Mouse (Mus musculus): Measurements from ENCODE around the gene Asb2. TPM values are rescaled to one million over a fixed set of nuclear protein-coding genes. Genes with fewer than 3 reads are reported as not detected.

Asb2 gene
- total RNA-seq, 2 experiments from 2014 or later = 406 to 430 TPM

DNA sequence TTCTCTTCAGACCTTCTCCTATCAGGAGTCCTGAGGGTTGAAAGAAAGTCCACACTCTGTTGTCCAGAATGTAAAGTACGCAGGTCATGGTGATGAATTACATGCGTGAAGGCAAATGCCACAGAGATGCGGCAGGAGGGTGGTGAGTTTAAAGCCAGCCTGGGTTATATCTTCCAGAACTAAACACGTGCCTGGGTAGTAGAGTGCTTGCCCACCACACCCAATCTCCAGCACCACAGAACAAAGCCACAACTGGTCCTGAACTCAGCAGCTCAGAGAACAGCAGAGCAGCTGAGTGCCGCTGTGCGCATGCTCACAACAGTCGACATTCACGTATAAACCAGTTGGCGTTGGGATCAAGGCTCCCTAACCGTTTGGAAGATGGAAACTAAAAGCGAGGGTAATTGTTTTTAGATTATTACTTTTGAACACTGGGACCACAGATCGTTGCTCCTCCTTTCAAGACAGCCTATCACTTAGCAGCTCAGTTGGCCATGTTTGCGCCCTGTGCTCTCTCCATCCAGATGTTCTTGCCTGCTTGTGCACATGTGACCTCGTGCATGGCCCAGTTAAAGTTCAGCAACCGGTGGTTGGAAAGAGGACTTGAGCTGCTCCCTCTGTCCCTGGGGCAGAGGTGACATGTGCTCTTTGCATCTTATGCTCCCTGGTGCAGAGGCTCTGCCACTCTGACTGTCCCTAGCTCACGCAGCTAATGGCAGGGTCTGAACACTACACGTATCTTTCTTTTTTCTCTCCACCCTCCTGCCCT lies 5.9 kb upstream of the Asb2 start:
- DNase-seq = peak in 1 of 2 experiments; percentile 24
- intact Hi-C loops (cut with DNase I) = no loop called here

GRCm38 (mm10) chr12:103360812-103361211 lies 5.0 kb upstream of the Asb2 start:
- no peak for DNase-seq
- intact Hi-C loops (cut with DNase I) = no loop called here

- intact Hi-C loops (cut with DNase I) = no loop called here
- peak in 1 of 2 experiments; percentile 48 for DNase-seq
Measured at GRCm38 (mm10) chr12:103358951-103359801, 3.4 kb upstream of the Asb2 start.

- intact Hi-C loops (cut with DNase I) = no loop called here
- peak; percentile 80 to 88 for DNase-seq
Measured at GRCm38 (mm10) chr12:103358216-103358615, 2.4 kb upstream of the Asb2 start.

DNA sequence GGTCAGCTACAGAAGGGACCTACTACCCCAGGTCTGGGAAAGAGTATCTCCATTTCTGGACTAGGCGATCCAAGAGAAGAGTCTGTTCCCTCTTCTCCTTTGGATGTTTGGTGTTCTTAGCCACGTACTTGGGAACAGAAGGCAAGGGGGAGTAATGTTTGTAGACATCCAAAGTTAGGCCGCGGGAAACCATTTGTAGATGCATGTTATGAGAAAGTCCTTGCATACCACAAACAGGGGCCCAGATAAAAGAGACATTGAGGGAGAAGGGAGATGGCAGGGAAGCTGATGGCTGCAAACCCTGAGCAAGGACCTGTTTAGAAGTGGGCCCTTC lies 581 bp upstream of the Asb2 start:
- DNase-seq = no peak
- intact Hi-C loops (cut with DNase I) = no loop called here

DNA sequence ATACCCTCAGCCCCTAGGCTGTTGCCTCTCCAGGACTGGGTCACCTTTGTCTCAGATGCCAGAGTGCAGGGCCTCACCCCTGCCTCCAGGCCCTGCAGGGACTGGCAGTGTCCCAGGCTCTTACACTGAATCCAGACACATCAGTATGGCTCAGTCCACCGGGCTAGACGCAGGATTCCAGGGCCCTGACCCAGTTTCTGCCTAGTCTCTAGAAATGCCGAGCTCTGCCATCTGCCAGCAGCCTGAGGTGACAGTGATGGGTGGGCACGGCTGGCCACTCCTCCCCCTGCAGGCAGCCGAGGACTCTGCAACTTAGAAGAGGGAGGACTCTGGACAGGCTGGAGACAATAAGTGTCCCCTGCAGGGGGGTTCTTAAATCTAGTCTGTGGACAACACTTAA lies 2.3 kb downstream of the Asb2 start:
- intact Hi-C loops (cut with DNase I) = no loop called here
- DNase-seq = peak; percentile 89 to 91

GRCm38 (mm10) chr12:103352735-103353134 lies 3.1 kb downstream of the Asb2 start:
- DNase-seq = peak; percentile 72 to 73

GRCm38 (mm10) chr12:103348506-103348905 lies 7.3 kb downstream of the Asb2 start:
- peak; percentile 86 to 93 for DNase-seq
- intact Hi-C loops (cut with DNase I) = loop anchor here (2.0 kb wide), 1 partner anchor 24 kb away; no protein-coding TSS in a partner anchor

More at GRCm38 (mm10) chr12:103352735-103353134, 3.1 kb downstream of the Asb2 start:
- intact Hi-C loops (cut with DNase I) = no loop called here

DNA sequence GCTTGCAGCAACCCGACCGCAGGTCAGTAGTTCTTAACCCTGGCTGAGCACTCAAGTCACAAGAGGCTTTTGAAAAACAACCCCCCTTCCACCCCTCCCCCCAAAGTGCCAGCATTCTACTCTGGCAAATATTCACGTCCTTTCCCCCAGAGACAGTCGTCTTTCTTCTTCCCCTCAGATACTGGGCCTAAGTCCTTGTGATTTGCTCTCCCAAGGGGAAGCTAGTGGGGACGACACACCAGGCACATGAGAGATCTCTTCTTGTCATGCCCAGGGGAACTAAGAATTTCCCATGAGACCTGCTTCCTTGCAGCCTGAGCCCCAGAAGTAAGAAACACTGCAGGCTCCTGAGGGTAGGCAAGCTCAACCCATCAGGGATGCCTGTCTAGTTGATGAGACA lies 8.4 kb downstream of the Asb2 start:
- DNase-seq = no peak
- intact Hi-C loops (cut with DNase I) = no loop called here

GRCm38 (mm10) chr12:103346945-103347344 lies 8.9 kb downstream of the Asb2 start:
- intact Hi-C loops (cut with DNase I) = no loop called here
- no peak for DNase-seq

DNA sequence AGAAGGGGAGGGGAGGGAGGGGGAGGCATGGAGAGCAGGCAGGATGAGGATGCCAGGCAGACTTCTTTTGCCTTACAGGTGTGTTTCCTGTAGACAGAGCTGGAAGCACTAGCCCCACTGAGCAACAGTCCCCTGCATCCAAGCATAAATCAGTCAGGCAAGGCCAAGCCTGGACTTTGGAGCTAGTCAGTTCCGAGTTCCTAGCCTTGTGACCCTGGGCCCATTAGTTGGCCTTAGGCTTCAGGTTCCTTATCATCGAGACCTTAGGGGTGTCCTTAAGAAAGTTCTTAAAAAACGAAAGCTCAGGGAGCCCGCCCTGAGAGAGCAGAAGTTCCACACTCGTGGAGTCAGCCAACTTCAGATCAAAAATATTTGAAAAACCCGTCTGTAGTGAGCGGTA lies 10.9 kb downstream of the Asb2 start:
- intact Hi-C loops (cut with DNase I) = no loop called here
- DNase-seq = no peak

GRCm38 (mm10) chr12:103343456-103343855 lies 12.3 kb downstream of the Asb2 start:
- intact Hi-C loops (cut with DNase I) = no loop called here
- DNase-seq = peak in 1 of 2 experiments; percentile 33

- intact Hi-C loops (cut with DNase I) = no loop called here
- DNase-seq = no peak
Measured at GRCm38 (mm10) chr12:103341212-103341611, 14.6 kb downstream of the Asb2 start.

GRCm38 (mm10) chr12:103338162-103338798 lies 17.5 kb downstream of the Asb2 start:
- DNase-seq = peak; percentile 79 to 81
- intact Hi-C loops (cut with DNase I) = no loop called here

DNA sequence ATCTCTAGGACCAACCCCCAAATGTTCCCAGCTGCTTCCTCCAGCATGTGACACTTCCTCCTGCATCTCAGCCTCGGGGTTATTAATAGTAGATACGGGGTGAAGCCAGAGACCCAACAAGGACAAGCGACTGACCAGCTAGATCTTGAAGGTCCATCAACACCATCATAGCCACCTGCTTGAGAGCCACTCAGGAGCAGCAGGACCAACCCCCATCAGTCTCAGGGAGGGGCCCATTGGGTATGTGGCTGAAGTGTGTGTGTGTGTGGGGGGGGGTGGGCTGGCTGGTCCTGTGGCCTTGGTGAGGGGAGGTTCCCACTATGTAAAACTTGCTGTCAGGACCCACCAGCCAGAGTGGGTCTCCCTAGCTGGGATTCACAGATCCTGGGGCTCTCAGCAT lies 19.0 kb downstream of the Asb2 start:
- intact Hi-C loops (cut with DNase I) = no loop called here
- DNase-seq = no peak

GRCm38 (mm10) chr12:103333426-103333825 lies 22.4 kb downstream of the Asb2 start:
- intact Hi-C loops (cut with DNase I) = no loop called here
- no peak for DNase-seq

DNA sequence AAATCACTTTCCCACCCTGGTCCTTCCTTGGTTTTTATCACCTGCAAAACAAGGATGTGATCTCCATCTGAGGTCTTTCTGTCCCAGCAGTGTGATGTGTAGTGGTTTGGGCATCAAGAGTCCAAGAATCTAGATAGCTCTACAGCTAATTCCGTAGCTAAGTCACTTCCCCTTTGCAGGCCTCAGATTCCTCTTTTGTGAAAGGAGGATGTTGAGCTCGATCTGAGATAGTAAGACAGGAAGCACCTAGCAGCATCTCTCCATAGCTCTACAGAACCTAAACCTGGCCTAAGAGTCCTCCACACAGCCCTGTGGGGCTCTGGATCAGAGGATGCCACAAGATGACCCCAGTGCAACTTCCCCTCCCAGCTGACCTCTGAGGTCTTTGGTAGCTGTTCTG lies 22.9 kb downstream of the Asb2 start:
- intact Hi-C loops (cut with DNase I) = no loop called here

GRCm38 (mm10) chr12:103331491-103331890 lies 24.3 kb downstream of the Asb2 start:
- intact Hi-C loops (cut with DNase I) = no loop called here

More for the DNA sequence above, 22.9 kb downstream of the Asb2 start:
- no peak for DNase-seq

DNA sequence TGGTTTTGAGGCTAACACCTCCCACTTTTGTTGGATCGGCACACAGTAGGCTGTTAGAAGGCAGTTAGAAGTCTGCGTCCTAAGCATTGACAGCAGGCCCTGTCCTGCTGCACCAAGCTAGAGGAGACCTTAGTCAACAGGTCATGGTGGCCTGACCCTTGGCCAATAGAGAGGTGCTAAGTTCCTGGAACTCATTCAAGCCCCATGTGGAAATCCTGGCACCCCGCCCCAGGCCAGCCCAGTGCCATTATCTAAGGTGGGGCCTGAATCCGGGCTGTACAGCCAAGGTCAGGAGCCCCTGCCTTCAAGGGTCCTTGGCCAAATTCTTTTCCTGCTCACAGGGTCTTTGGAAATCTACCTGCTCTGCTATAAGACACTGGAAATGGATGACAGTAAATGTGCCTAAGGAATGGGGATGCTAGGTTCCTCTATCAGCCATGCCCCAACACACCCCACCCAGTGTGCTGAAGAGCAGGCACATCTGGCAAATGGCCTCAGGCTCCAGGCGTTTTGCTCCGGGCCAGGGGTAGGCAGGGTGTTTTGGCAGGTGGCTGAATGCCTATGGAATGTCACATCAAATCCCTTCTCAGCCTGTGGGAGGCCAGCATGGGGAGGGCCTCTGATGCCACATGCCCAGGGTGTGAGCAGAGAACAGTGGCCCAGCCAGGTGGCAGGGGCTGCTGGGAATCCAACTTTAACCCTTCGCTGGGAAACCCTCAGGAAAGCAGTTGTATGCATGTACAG lies 27.2 kb downstream of the Asb2 start:
- intact Hi-C loops (cut with DNase I) = loop anchor here (5.0 kb wide), 1 partner anchor 39 kb away; no protein-coding TSS in a partner anchor
- peak; percentile 76 to 79 for DNase-seq

More at GRCm38 (mm10) chr12:103331491-103331890, 24.3 kb downstream of the Asb2 start:
- no peak for DNase-seq

- intact Hi-C loops (cut with DNase I) = loop anchor here (5.0 kb wide), 1 partner anchor 40 kb away; no protein-coding TSS in a partner anchor
- no peak for DNase-seq
Measured at GRCm38 (mm10) chr12:103327107-103327506, 28.7 kb downstream of the Asb2 start.

All from heart, postnatal 10 days (tissue).